36 mouse cellular contexts compared by ENCODE assay signal in the genomic region with DNA sequence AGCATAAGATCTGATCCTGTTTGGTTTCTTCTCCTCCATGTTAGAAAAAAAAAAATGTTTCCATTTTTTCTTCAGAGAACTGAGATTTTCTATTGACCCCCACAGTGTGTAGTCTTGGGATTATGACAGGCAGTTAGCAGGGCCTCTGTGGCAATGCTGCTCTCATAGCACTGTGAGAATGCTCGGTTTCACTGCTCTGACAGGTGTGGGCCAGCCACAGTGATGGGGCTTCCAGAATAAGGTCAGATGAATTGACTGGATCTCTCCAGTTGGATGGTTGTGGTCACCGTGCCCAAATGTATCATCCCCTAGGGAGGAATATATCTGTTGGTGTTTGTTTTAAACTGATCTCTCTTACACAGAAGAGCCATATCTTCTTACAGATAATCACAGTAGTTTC. TPM values are rescaled to one million over a fixed set of nuclear protein-coding genes. Genes with fewer than 3 reads are reported as not detected.
"Had no signal": no experiment of that assay in that cellular context is flagged by ENCODE, and none has a peak within 500 bp of the region (broad histone marks: within the 10 kb centered on the region; RNA-seq: fewer than 3 reads in every experiment).

No protein-coding gene starts in this region.

- H3K4me1 ChIP-seq: limb, embryonic 10.5 days; limb, embryonic 12.5 days; limb, embryonic 15.5 days; liver, embryonic 12.5 days; liver, embryonic 13.5 days; liver, embryonic 15.5 days; lung, embryonic 15.5 days; midbrain, embryonic 10.5 days; midbrain, embryonic 12.5 days; midbrain, embryonic 13.5 days; midbrain, embryonic 15.5 days; neural tube, embryonic 12.5 days had no signal

- H3K9me3 ChIP-seq: limb, embryonic 10.5 days; limb, embryonic 12.5 days; limb, embryonic 13.5 days; limb, embryonic 15.5 days; liver, embryonic 12.5 days; liver, embryonic 13.5 days; liver, embryonic 15.5 days; lung, embryonic 15.5 days; megakaryocyte, embryonic 14.5 days; midbrain, embryonic 10.5 days; midbrain, embryonic 12.5 days; midbrain, embryonic 13.5 days; midbrain, embryonic 15.5 days; neural tube, embryonic 12.5 days had no signal

- H3K4me2 ChIP-seq: limb, embryonic 12.5 days; limb, embryonic 13.5 days; limb, embryonic 15.5 days; liver, embryonic 11.5 days; liver, embryonic 12.5 days; liver, embryonic 13.5 days; liver, embryonic 15.5 days; lung, embryonic 14.5 days; lung, embryonic 15.5 days; midbrain, embryonic 11.5 days; midbrain, embryonic 12.5 days; midbrain, embryonic 13.5 days; midbrain, embryonic 15.5 days; neural tube, embryonic 12.5 days had no signal

- H3K9ac ChIP-seq: limb, embryonic 12.5 days; limb, embryonic 13.5 days; limb, embryonic 15.5 days; liver, embryonic 12.5 days; liver, embryonic 13.5 days; liver, embryonic 14.5 days; liver, embryonic 15.5 days; liver, postnatal 0 days; lung, embryonic 14.5 days; lung, embryonic 15.5 days; midbrain, embryonic 12.5 days; midbrain, embryonic 13.5 days; midbrain, embryonic 15.5 days; neural tube, embryonic 12.5 days had no signal

- DNase-seq: left cerebral cortex, postnatal 4 days; liver; liver, embryonic 13.5 days; liver, postnatal 0 days; lung, adult 18-20 months; lung, adult 2 months; lung, embryonic 14.5 days; lung, postnatal 10 days; lung, postnatal 14 days; lung, postnatal 36 days; lung, postnatal 4 days; midbrain, embryonic 14.5 days had no signal

- H3K4me3 ChIP-seq: limb, embryonic 10.5 days; limb, embryonic 12.5 days; limb, embryonic 13.5 days; limb, embryonic 15.5 days; liver, embryonic 12.5 days; liver, embryonic 13.5 days; liver, embryonic 15.5 days; lung, embryonic 15.5 days; megakaryocyte, embryonic 14.5 days; midbrain, embryonic 10.5 days; midbrain, embryonic 12.5 days; midbrain, embryonic 13.5 days; midbrain, embryonic 15.5 days; neural tube, embryonic 12.5 days had no signal

- H3K27me3 ChIP-seq: limb, embryonic 12.5 days; limb, embryonic 13.5 days; limb, embryonic 15.5 days; liver, embryonic 12.5 days; liver, embryonic 13.5 days; liver, embryonic 15.5 days; lung, embryonic 15.5 days; megakaryocyte, embryonic 14.5 days; midbrain, embryonic 12.5 days; midbrain, embryonic 13.5 days; midbrain, embryonic 15.5 days; neural tube, embryonic 12.5 days had no signal

- ATAC-seq: liver, embryonic 12.5 days; liver, postnatal 0 days; lung, postnatal 0 days; midbrain, embryonic 13.5 days; midbrain, embryonic 15.5 days; midbrain, embryonic 16.5 days had no signal

- H3K27ac ChIP-seq: limb, embryonic 10.5 days; limb, embryonic 12.5 days; limb, embryonic 13.5 days; limb, embryonic 15.5 days; liver, embryonic 12.5 days; liver, embryonic 13.5 days; liver, embryonic 14.5 days; liver, embryonic 15.5 days; lung, embryonic 15.5 days; macrophage; midbrain, embryonic 10.5 days; midbrain, embryonic 12.5 days; midbrain, embryonic 13.5 days; midbrain, embryonic 15.5 days; neural tube, embryonic 12.5 days had no signal

RNA-seq across cellular contexts. Expression of gene Abhd16b, which starts 16.2 kb away (rescaled TPM):
- polyA plus RNA-seq: limb, embryonic 12.5 days; limb, embryonic 14.5 days; liver, adult 2 months; liver, embryonic 11.5 days; liver, embryonic 12.5 days; liver, embryonic 15.5 days; liver, embryonic 16.5 days; lung, adult 2 months; macrophage; midbrain, embryonic 10.5 days; midbrain, embryonic 12.5 days; midbrain, embryonic 13.5 days; midbrain, embryonic 16.5 days; midbrain, postnatal 0 days; neural tube, embryonic 11.5 days had no signal
